Mouse (Mus musculus) inflammation-experienced regulatory T-cells (primary cell): ENCODE results near the gene Ap2m1. TPM values are rescaled to one million over a fixed set of nuclear protein-coding genes. Genes with fewer than 3 reads are reported as not detected.

ENCODE experiments used
- polyA plus RNA-seq, 2 experiments: library from polyadenylated mRNA; unstranded; fragments of 100-300 nt; shearing (Covaris generic); gene quantifications; one replicate each; pipeline ENCODE4 v1.2.1; 2017

Gene Ap2m1
- 100 to 1,000 TPM; 385 to 421 TPM for polyA plus RNA-seq

DNA sequence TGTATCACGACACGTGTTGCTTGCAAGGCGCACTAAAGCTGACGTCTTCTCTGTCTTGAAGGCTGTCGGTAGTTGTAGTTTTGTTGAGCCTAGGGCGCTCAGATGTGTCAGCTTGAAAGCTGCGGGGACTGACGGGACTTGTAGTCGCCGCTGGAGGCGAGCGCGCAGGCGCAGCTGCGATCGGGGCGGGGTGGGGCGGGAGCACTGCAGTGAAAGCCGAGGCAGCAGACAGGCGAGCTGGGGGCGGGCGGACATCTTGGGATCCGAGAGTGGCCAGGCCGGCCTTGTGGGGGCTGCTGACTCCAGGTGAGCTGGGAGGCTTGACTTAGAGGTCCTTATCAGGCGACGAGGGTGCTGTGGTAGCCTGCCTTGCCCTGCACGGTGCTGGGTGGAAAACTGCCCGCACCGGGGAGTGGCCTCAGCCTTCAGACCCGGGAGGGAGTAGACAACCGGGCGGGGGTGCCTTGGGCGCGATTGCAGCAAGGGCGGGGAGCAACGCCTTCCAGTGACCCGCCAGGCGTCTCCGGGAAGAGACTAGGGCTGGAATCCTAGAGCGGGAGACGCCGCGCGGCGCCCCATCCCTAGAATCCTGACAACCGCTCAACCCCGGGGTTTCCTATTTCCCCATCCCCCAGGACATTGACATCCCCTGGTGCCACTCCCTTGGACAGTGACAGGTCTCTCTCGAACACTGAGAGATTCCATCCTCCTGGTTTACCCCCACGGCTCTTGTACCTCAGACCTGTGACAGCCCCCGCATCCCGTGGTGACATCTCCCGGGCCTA lies at the start of gene Ap2m1:
Ap2m1 (plus strand) TSS at position 183 of the 785 bp plus-strand sequence.

DNA sequence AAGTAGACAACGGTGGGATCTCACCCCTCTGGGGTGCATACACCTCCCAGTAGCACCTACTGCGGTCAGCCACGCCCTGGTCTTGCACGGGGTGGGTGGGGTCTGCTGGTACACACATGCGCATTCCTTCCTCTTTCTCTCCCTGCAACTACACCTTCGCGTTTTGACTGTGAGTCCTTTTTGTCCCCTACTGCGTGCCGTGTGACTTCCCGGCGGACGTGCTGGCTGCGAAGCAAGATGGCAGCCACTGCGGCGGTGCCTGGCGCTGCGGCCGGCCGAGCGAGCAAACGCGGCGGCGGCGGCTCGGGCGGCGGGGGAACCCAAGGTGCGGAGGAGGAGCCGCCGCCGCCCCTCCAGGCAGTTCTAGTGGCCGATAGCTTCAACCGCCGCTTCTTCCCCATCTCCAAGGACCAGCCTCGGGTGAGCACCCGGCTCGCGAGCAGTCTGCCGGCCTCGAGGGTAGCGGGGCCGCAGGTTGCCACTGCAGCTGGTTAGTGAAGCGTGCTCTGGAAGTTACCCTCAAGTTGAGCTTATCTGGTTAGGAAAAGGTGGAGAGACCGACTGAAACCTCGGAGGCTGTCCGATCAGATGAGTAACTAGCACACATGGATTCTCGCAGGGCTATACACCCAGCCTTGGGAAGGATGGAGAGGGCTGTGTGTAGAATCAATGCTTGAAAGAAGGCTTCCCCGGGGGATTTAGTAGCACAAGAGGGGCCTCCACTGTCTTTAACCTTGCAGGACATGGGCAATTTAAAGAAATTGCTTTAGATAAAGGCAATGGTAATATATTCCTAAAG lies 36.4 kb upstream of the Ap2m1 start, which contains the start of gene Eif2b5:
Eif2b5 (plus strand) TSS at position 141 of the 799 bp plus-strand sequence.

GRCm38 (mm10) chr16:20516726-20517201 lies 18.5 kb upstream of the Ap2m1 start, which contains the start of gene Dvl3:
Dvl3 (plus strand) TSS chr16:20516982.

DNA sequence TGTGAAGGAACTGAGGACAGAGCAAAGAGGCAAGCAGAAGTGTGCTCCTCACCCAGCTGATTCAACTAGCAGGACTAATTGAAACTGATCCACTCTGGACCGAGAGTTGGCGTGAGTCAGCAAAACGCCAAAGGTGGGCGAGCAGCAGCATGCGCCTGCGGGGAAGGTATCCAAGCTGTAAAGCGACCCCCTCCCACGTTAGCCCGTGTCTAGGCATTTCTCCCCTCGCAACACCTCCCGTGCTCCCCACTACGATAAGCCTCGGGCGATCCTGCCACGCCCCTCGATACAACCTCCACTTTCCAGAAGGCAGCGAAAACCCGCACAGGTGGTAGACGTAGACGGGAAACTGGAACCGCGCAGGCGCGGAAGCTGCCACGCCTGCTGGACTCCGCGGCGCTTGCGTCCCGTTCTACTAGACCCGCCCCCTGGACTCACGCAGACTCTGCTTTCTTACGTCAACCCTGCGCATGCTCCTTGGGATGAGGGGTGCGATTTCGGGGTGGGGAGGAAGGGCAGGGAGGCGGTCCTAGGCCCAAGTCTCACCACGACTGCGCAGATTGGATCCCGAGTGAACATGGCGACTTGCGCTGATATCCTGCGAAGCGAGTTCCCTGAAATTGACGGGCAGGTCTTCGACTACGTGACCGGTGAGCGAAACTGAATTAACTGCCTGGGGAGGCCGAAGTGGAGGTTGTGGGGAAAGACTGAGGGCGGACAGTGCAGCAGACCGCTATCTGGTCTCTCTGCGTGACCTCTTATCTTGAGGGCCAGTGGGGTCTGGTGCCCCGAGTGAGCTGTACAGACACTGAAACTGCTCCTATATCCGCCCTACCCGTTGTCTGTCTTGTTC lies 13.0 kb downstream of the Ap2m1 start, which contains the start of gene Abcf3:
Abcf3 (plus strand) TSS at position 482 of the 853 bp plus-strand sequence.

GRCm38 (mm10) chr16:20589366-20589938 lies 54.2 kb downstream of the Ap2m1 start, which contains the start of gene Vwa5b2:
Vwa5b2 (plus strand) TSS chr16:20589471.

Other genes with a start within 250 kb of the Ap2m1 start
- gene Parl, start 233.1 kb upstream of the Ap2m1 start, polyA plus RNA-seq, result 10 to 100 TPM; 75.1 to 78.1 TPM
- gene Cyp2ab1, start 210.1 kb upstream of the Ap2m1 start, polyA plus RNA-seq, result under 1 TPM in 1 of 2 experiments, not detected in 1; 0.21 TPM
- gene Abcc5, start 109.1 kb upstream of the Ap2m1 start, polyA plus RNA-seq, result 10 to 100 TPM; 27.0 to 32.6 TPM
- 10 to 100 TPM; 70.2 to 83.7 TPM for gene Eif2b5, start 36.7 kb upstream of the Ap2m1 start, polyA plus RNA-seq
- gene Dvl3, start 18.5 kb upstream of the Ap2m1 start, polyA plus RNA-seq, result 10 to 100 TPM; 24.1 to 26.7 TPM
- 100 to 1,000 TPM in 1 of 2 experiments, 10 to 100 TPM in 1; 65.1 to 102 TPM for gene Abcf3, start 13.1 kb downstream of the Ap2m1 start, polyA plus RNA-seq
- 1 to 10 TPM in 1 of 2 experiments, under 1 TPM in 1; 0.08 to 2.4 TPM for gene Vwa5b2, start 54.0 kb downstream of the Ap2m1 start, polyA plus RNA-seq
- 10 to 100 TPM; 16.1 to 20.0 TPM for gene Eef1akmt4, start 76.1 kb downstream of the Ap2m1 start, polyA plus RNA-seq
- gene Gm49333, start 76.1 kb downstream of the Ap2m1 start, polyA plus RNA-seq, result not detected
- gene Alg3, start 76.3 kb downstream of the Ap2m1 start, polyA plus RNA-seq, result 10 to 100 TPM; 39.7 to 42.7 TPM
- under 1 TPM; 0.29 to 0.84 TPM for gene Camk2n2, start 85.8 kb downstream of the Ap2m1 start, polyA plus RNA-seq
- gene Ece2, start 94.3 kb downstream of the Ap2m1 start, polyA plus RNA-seq, result not detected
- gene Psmd2, start 116.2 kb downstream of the Ap2m1 start, polyA plus RNA-seq, result 100 to 1,000 TPM; 221 to 235 TPM
- 100 to 1,000 TPM; 104 to 132 TPM for gene Eif4g1, start 132.8 kb downstream of the Ap2m1 start, polyA plus RNA-seq
- 1 to 10 TPM; 1.3 to 3.9 TPM for gene Fam131a, start 157.8 kb downstream of the Ap2m1 start, polyA plus RNA-seq
- 10 to 100 TPM; 50.7 to 72.0 TPM for gene Polr2h, start 182.2 kb downstream of the Ap2m1 start, polyA plus RNA-seq
- 1 to 10 TPM; 2.7 to 3.5 TPM for gene Clcn2, start 182.3 kb downstream of the Ap2m1 start, polyA plus RNA-seq
- not detected for gene Chrd, start 197.6 kb downstream of the Ap2m1 start, polyA plus RNA-seq
- under 1 TPM in 1 of 2 experiments, not detected in 1; 0.11 TPM for gene Thpo, start 199.0 kb downstream of the Ap2m1 start, polyA plus RNA-seq